Mouse (Mus musculus) liver, embryonic 14.5 days (tissue): Measurements from ENCODE around the gene Calm3. TPM values are rescaled to one million over a fixed set of nuclear protein-coding genes. Genes with fewer than 3 reads are reported as not detected.
A peak's percentile ranks its signal among the peaks of the same experiment; 100 is the strongest.

Experiments
- ATAC-seq: fragments of 200-750 bp; cut with Nextera tagmentation; 2 replicates; pipeline ENCODE4 v1.8.0; 2017; ENCODE audit warnings: moderate number of reproducible peaks, mild to moderate bottlenecking, moderate library complexity; ENCODE audit not compliant: insufficient read depth
- DNase-seq, 3 experiments: peaks; one replicate each; pipeline ENCODE4 v3.0.0-alpha.2; 2012 to 2013; ENCODE audit warnings: low read depth in 3 of 3, low spot score in 3 of 3
- H3K27ac ChIP-seq: fragments of 300-500 bp; sonication (generic); 2 replicates; pipeline ENCODE4 v1.5.1; 2014; ENCODE audit warnings: moderate library complexity, mild to moderate bottlenecking, control low read depth, inconsistent platforms
- H3K27me3 ChIP-seq: fragments of 300-500 bp; sonication (generic); 2 replicates; pipeline ENCODE4 v1.6.1; 2014; ENCODE audit warnings: mild to moderate bottlenecking, low read length, moderate library complexity; ENCODE audit not compliant: control insufficient read depth, insufficient read depth
- H3K36me3 ChIP-seq: fragments of 300-500 bp; sonication (generic); replicated peaks from 2 replicates; pipeline ENCODE4 v1.6.1; 2014; ENCODE audit warnings: low read depth; ENCODE audit not compliant: control insufficient read depth, insufficient read depth
- H3K4me1 ChIP-seq, 2 experiments: fragments of 200-500 bp in 1 of 2; fragments of 300-500 bp in 1 of 2; sonication (generic) in 1 of 2; replicated peaks; 2 replicates each; pipeline ENCODE4 v1.6.1; 2012 to 2014; ENCODE audit warnings: antibody characterized with exemption in 1 of 2, inconsistent platforms in 1 of 2, low read length in 1 of 2; ENCODE audit not compliant: control insufficient read depth in 2 of 2, insufficient read depth in 2 of 2
- H3K4me2 ChIP-seq: fragments of 300-500 bp; sonication (generic); 2 replicates; pipeline ENCODE4 v1.6.1; 2014; ENCODE audit warnings: low read depth, mild to moderate bottlenecking, control low read depth, moderate library complexity
- H3K4me3 ChIP-seq, 2 experiments: fragments of 200-500 bp in 1 of 2; fragments of 300-500 bp in 1 of 2; sonication (generic) in 1 of 2; 2 replicates each; pipeline ENCODE4 v1.5.1; 2012 to 2014; ENCODE audit warnings: low read depth in 2 of 2, low read length in 2 of 2, mild to moderate bottlenecking in 2 of 2, control low read depth in 1 of 2, inconsistent platforms in 1 of 2, moderate library complexity in 1 of 2; ENCODE audit not compliant: insufficient read depth in 1 of 2
- H3K9ac ChIP-seq: fragments of 300-500 bp; sonication (generic); replicated peaks from 2 replicates; pipeline ENCODE4 v1.6.1; 2014; ENCODE audit warnings: mild to moderate bottlenecking, control low read depth, moderate library complexity
- H3K9me3 ChIP-seq: fragments of 300-500 bp; sonication (generic); 2 replicates; pipeline ENCODE4 v1.6.1; 2016; ENCODE audit warnings: low read length, mixed read lengths; ENCODE audit not compliant: control insufficient read depth
- CTCF ChIP-seq: IDR thresholded peaks from 2 replicates; pipeline ENCODE4 v1.5.1; 2016; ENCODE audit warnings: antibody characterized with exemption, low read depth, control low read depth
- EP300 ChIP-seq: IDR thresholded peaks from 2 replicates; pipeline ENCODE4 v1.6.1; 2016; ENCODE audit warnings: antibody characterized with exemption, low read depth
- WGBS: fragments of 180-500 bp; shearing (Covaris S2); extraction: QIAGEN DNeasy Blood & Tissue Kit; methylation state at CpG from one replicate; pipeline ENCODE4 v1.1.7; 2014; ENCODE audit not compliant: insufficient replicate concordance; 5-methylcytosine and 5-hydroxymethylcytosine counted together
- polyA plus RNA-seq, 2 experiments: library from polyadenylated mRNA; depleted of rRNA in 1 of 2; stranded (reverse) in 1 of 2; unstranded in 1 of 2; fragments of >200 nt; fragmentation: Nextera tagmentation in 1 of 2; extraction: Ambion mirVana in 1 of 2; gene quantifications; 2 replicates each; pipeline versions ENCODE4 v1.2.1 to v1.2.3; 2012 to 2014

The Calm3 gene
- polyA plus RNA-seq, 2 experiments = 90.3 to 122 TPM

GRCm38 (mm10) chr7:16942861-16943260 lies 18.9 kb upstream of the Calm3 start:
- peaks cover 48% of the 10 kb centered on the region for H3K27me3 ChIP-seq
- H3K9me3 ChIP-seq = no peaks in the 10 kb centered on the region
- 43% methylated on average over 4 of the region's 4 CpGs for WGBS
- H3K36me3 ChIP-seq = no peaks in the 10 kb centered on the region
- ATAC-seq (no peak), DNase-seq (no peak)
- H3K4me2 ChIP-seq = no peak overlapping the region
- TF ChIP-seq CTCF (no peak), EP300 (no peak)
- no peak overlapping the region for H3K9ac ChIP-seq
- H3K27ac ChIP-seq = no peak overlapping the region
- H3K4me1 ChIP-seq = no peaks in the 10 kb centered on the region
- H3K4me3 ChIP-seq = no peak overlapping the region

GRCm38 (mm10) chr7:16940292-16940691 lies 16.4 kb upstream of the Calm3 start:
- Histone ChIP-seq H3K9ac (no peak overlapping the region), H3K4me1 (no peaks in the 10 kb centered on the region), H3K4me3 (no peak overlapping the region), H3K27me3 (peaks cover 22% of the 10 kb centered on the region), H3K36me3 (no peaks in the 10 kb centered on the region), H3K27ac (no peak overlapping the region), H3K4me2 (no peak overlapping the region), H3K9me3 (no peaks in the 10 kb centered on the region)
- DNase-seq (no peak), ATAC-seq (no peak)
- WGBS = 50% methylated on average over 7 of the region's 7 CpGs
- TF ChIP-seq EP300 (no peak), CTCF (no peak)

DNA sequence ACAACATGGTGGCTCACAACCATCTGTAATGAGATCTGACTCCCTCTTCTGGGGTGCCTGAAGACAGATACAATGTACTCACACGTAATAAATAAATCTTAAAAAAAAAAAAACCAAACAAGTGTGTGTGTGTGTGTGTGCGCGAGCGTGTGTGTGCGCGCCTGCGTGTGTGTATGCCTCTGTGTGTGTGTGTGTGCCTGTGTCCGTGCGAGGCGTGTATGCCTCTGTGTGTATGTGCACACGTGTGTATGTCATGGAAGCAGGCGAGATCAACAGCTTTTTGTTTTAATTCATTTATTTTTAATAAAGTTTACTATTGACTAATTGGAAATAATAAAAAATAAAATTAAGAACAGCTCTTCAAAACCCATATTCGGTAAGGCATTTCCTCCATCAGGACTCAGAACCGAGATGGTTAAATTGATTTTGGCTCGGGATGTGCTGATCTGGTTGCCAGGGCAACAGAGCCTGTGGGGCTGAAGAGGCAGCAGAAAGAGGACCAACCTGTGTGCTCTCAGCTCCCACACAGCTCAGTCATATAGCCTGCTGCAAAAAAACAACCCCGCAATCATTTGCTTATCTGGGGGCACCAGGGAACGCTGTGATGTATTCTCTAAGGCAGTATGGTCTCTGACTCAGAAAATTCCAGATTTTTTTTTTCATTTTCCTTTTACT lies 14.3 kb upstream of the Calm3 start:
- H3K9ac ChIP-seq = no peak overlapping the region

DNA sequence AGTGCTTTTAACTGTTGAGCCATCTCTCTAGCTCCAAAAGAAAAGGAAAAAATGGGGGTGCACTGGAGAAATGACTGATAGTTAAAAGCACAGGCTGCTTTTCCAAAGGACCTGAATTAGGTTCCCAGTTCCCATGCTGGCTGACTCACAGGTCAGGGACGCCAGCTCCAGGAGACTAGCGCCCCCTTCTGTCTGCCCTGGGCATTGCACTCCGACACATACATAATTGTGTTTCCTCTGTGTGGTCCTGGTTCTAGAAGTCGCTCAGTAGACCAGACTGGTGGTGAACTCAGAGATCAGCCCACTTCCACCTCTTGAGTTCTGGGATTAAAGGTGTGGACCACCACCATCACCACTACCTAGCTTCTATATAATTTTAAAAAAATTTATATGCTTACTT lies 13.4 kb upstream of the Calm3 start:
- no peaks in the 10 kb centered on the region for H3K36me3 ChIP-seq
- no peaks in the 10 kb centered on the region for H3K9me3 ChIP-seq
- H3K27me3 ChIP-seq = peaks cover 2% of the 10 kb centered on the region; the same call in 1 of the 2 replicates
- no peak overlapping the region for H3K9ac ChIP-seq
- no peak for DNase-seq
- H3K4me2 ChIP-seq = no peak overlapping the region
- 40% methylated on average over 4 of the region's 4 CpGs for WGBS
- ATAC-seq = no peak
- peak; percentile 77 for TF ChIP-seq CTCF
- TF ChIP-seq EP300 = no peak
- H3K4me3 ChIP-seq = no peak overlapping the region
- no peak overlapping the region for H3K27ac ChIP-seq
- no peaks in the 10 kb centered on the region for H3K4me1 ChIP-seq

More for the DNA sequence above, 14.3 kb upstream of the Calm3 start:
- H3K4me3 ChIP-seq = no peak overlapping the region
- WGBS = 66% methylated on average over 17 of the region's 17 CpGs
- no peak overlapping the region for H3K4me2 ChIP-seq
- no peaks in the 10 kb centered on the region for H3K4me1 ChIP-seq
- H3K27me3 ChIP-seq = peaks cover 2% of the 10 kb centered on the region; the same call in 1 of the 2 replicates
- DNase-seq (no peak), ATAC-seq (no peak)
- TF ChIP-seq CTCF (no peak), EP300 (no peak)
- H3K36me3 ChIP-seq = no peaks in the 10 kb centered on the region
- H3K9me3 ChIP-seq = no peaks in the 10 kb centered on the region
- no peak overlapping the region for H3K27ac ChIP-seq

DNA sequence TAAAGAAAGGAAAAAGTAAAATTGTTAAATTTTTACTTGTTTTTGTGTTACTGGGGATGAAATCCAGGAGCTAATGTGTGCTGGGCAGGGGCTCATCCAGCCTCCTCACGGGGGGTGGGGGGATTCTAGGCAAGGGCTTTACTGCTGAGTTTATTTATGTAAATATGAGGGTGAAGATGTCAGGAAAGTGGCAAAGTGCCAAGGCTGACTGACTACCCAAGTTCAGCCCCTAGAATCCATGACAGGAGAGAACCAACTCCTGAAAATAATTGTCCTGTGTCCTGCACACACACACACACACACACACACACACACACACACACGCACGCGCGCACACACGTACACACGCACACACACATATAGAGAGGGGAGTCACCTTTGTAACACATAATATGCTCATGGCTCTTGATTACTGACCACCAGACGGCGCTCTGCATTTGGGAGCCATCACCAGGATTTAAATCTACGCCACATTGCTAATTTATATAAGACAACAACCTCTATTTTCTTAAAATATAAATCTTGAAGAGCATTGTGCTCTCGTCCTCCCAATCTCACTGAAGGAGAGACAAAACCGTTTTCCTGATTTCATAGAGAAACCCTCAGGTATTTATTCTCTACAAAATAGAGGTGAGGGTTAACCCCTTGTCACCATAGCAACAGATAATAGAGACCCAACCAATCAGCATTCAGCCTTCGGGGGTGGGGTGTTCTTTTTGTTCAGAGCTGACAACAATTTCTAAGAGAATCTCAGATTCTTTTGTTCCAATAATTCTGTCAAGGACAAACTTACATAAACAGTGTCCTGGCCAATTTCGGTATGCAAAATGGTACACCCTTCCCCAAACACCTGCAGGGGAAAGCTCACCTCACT lies 9.0 kb upstream of the Calm3 start:
- Histone ChIP-seq H3K4me1 (no peaks in the 10 kb centered on the region), H3K36me3 (no peaks in the 10 kb centered on the region), H3K9me3 (no peaks in the 10 kb centered on the region), H3K4me3 (no peak overlapping the region), H3K27me3 (no peaks in the 10 kb centered on the region), H3K27ac (no peak overlapping the region), H3K9ac (no peak overlapping the region), H3K4me2 (no peak overlapping the region)
- peak in 2 of 3 experiments; percentile 64 to 66 for DNase-seq
- 24% methylated on average over 14 of the region's 14 CpGs for WGBS
- ATAC-seq = no peak
- TF ChIP-seq EP300 (no peak), CTCF (peak; percentile 77)
